Mouse (Mus musculus) MEL (cell line): Measurements from ENCODE around the gene Pjvk.

Source experiments
- CTCF ChIP-seq, 3 experiments: IDR thresholded peaks in 2 of 3; conservative IDR thresholded peaks in 1 of 3; 2 replicates each; pipeline ENCODE4 v1.5.1; 2011 to 2012; ENCODE audit warnings: low read length in 3 of 3, low read depth in 2 of 3, mild to moderate bottlenecking in 2 of 3, improper control_type of control experiment in 1 of 3, inconsistent platforms in 1 of 3, mixed read lengths in 1 of 3, moderate library complexity in 1 of 3; ENCODE audit not compliant: control insufficient read depth in 1 of 3, insufficient read depth in 1 of 3, poor library complexity in 1 of 3, severe bottlenecking in 1 of 3
- ETS1 ChIP-seq: IDR thresholded peaks from 2 replicates; pipeline ENCODE4 v1.6.1; 2012; ENCODE audit warnings: low read depth, mild to moderate bottlenecking, inconsistent platforms, low read length, improper control_type of control experiment, moderate library complexity
- MAX ChIP-seq: IDR thresholded peaks from 2 replicates; pipeline ENCODE4 v1.6.1; 2011; ENCODE audit warnings: low read length, improper control_type of control experiment

GRCm38 (mm10) chr2:76630293-76630692, 18.0 kb upstream of the Pjvk start:
- TF ChIP-seq CTCF (IDR thresholded peaks at IDR 0.05 in 2 of 3, conservative IDR thresholded peaks at IDR 0.05 in 1 of 3; ENCODE audit: control insufficient read depth in 1 of 3, insufficient read depth in 1 of 3, low read depth in 2 of 3, low read length in 3 of 3, poor library complexity in 1 of 3, severe bottlenecking in 1 of 3) = no peak
- TF ChIP-seq MAX = no peak
- TF ChIP-seq ETS1 = no peak
